Mouse (Mus musculus): ENCODE data around the gene Nol10.

Nol10 gene

GRCm38 (mm10) chr12:17348048-17349036 is at the start of gene Nol10:
Gene Nol10, plus strand, starts transcription at chr12:17348458.
- peak; percentile 90 for DNase-seq (ENCODE audit: low spot score)

- no peak for DNase-seq (ENCODE audit: low spot score)
These were observed 48.4 kb upstream of the Nol10 start for GRCm38 (mm10) chr12:17299902-17300301.

GRCm38 (mm10) chr12:17305445-17305844 is 42.8 kb upstream of the Nol10 start:
- DNase-seq (ENCODE audit: low spot score) = no peak

- DNase-seq (ENCODE audit: low spot score) = no peak
These were observed 40.0 kb upstream of the Nol10 start for GRCm38 (mm10) chr12:17308246-17308645.

GRCm38 (mm10) chr12:17310852-17311839 is 37.1 kb upstream of the Nol10 start:
- no peak for DNase-seq (ENCODE audit: low spot score)

- DNase-seq (ENCODE audit: low spot score) = no peak
These were observed 32.2 kb upstream of the Nol10 start for GRCm38 (mm10) chr12:17316096-17316495.

- DNase-seq (ENCODE audit: low spot score) = no peak
These were observed 30.3 kb upstream of the Nol10 start for GRCm38 (mm10) chr12:17317970-17318369.

- no peak for DNase-seq (ENCODE audit: low spot score)
These were observed 29.8 kb upstream of the Nol10 start for GRCm38 (mm10) chr12:17318453-17318852.

- no peak for DNase-seq (ENCODE audit: low spot score)
These were observed 23.4 kb upstream of the Nol10 start for GRCm38 (mm10) chr12:17324549-17325470.

GRCm38 (mm10) chr12:17329259-17329658 is 19.0 kb upstream of the Nol10 start, which contains the start of gene Atp6v1c2:
Gene Atp6v1c2, minus strand, starts transcription at chr12:17329359.
- no peak for DNase-seq (ENCODE audit: low spot score)

GRCm38 (mm10) chr12:17333459-17333858 is 14.8 kb upstream of the Nol10 start:
- DNase-seq (ENCODE audit: low spot score) = no peak

- no peak for DNase-seq (ENCODE audit: low spot score)
These were observed 9.9 kb upstream of the Nol10 start for GRCm38 (mm10) chr12:17338338-17338737.

- no peak for DNase-seq (ENCODE audit: low spot score)
These were observed 8.9 kb upstream of the Nol10 start for GRCm38 (mm10) chr12:17339114-17339905.

- no peak for DNase-seq (ENCODE audit: low spot score)
These were observed 771 bp upstream of the Nol10 start for GRCm38 (mm10) chr12:17347327-17348047.

- DNase-seq (ENCODE audit: low spot score) = no peak
These were observed 1.8 kb downstream of the Nol10 start for GRCm38 (mm10) chr12:17350106-17350505.

GRCm38 (mm10) chr12:17356853-17357252 is 8.6 kb downstream of the Nol10 start:
- no peak for DNase-seq (ENCODE audit: low spot score)

GRCm38 (mm10) chr12:17357795-17358194 is 9.5 kb downstream of the Nol10 start:
- DNase-seq (ENCODE audit: low spot score) = no peak

- DNase-seq (ENCODE audit: low spot score) = no peak
These were observed 10.7 kb downstream of the Nol10 start for GRCm38 (mm10) chr12:17358981-17359380.

- DNase-seq (ENCODE audit: low spot score) = no peak
These were observed 11.8 kb downstream of the Nol10 start for GRCm38 (mm10) chr12:17360104-17360503.

- no peak for DNase-seq (ENCODE audit: low spot score)
These were observed 12.4 kb downstream of the Nol10 start for GRCm38 (mm10) chr12:17360650-17361049.
